Mouse (Mus musculus): ENCODE data around the gene Ahdc1.

Ahdc1 gene

DNA sequence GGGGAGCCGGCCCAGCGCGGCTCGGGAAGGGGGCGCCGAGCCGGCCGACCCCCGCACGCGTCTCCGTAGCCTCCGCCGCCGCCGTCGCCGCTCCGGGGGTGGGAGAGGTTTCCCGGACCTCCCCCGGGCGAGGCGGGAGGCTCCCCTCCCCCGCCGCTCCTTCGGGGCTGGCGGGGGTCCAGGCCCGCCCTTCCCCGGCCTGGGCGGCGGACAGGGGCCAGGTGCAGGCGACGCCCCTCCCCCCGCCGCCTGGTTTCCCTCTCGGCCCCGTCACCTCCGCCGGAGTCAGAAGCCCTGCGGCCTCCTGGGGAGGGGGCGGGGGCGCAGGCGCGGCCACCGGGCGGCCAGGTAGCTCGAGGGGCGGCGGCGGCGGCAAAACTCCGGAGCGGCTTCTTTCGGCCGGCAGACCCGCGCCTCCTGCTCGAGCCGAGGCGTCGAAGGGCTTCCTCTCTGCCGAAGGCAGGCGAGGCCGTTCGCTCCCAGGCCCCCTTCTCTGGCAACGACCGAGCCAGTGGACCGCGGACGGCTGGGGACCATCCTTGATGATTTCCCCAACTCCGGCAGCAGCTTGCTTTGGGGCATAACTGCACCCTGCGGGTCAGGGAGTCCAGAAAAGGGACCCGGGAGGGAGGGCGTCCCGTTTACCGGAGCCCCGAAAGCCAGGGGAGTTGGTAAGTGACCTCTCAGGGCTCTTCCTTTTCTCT, 28.2 kb downstream of the Ahdc1 start:
- DNase-seq (ENCODE audit: low spot score), result no peak

- DNase-seq (ENCODE audit: low spot score), result no peak
Measured at GRCm38 (mm10) chr4:133039832-133040231, 28.8 kb downstream of the Ahdc1 start.

- no peak for DNase-seq (ENCODE audit: low spot score)
Measured at GRCm38 (mm10) chr4:133040241-133040904, 29.3 kb downstream of the Ahdc1 start.

DNA sequence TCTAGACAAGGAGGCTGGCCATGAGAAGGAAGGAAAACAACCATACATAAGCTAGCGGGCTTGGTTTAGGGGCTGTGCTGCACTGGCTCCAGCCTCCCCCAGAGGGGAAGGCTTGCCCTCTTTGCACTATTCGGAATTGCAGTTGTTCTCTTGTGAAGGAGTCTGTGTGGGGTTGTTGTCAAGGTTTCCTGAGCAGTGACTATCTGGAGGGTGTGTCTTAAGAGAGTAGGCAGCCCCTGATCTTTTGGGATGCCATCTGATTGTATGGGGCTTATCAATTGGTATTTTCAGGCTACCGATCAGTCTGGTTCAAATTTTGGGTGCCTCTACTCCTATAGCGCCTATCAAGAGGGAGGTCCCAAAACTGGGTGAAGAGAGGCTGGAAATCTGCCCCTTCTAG, 31.2 kb downstream of the Ahdc1 start:
- no peak for DNase-seq (ENCODE audit: low spot score)

DNA sequence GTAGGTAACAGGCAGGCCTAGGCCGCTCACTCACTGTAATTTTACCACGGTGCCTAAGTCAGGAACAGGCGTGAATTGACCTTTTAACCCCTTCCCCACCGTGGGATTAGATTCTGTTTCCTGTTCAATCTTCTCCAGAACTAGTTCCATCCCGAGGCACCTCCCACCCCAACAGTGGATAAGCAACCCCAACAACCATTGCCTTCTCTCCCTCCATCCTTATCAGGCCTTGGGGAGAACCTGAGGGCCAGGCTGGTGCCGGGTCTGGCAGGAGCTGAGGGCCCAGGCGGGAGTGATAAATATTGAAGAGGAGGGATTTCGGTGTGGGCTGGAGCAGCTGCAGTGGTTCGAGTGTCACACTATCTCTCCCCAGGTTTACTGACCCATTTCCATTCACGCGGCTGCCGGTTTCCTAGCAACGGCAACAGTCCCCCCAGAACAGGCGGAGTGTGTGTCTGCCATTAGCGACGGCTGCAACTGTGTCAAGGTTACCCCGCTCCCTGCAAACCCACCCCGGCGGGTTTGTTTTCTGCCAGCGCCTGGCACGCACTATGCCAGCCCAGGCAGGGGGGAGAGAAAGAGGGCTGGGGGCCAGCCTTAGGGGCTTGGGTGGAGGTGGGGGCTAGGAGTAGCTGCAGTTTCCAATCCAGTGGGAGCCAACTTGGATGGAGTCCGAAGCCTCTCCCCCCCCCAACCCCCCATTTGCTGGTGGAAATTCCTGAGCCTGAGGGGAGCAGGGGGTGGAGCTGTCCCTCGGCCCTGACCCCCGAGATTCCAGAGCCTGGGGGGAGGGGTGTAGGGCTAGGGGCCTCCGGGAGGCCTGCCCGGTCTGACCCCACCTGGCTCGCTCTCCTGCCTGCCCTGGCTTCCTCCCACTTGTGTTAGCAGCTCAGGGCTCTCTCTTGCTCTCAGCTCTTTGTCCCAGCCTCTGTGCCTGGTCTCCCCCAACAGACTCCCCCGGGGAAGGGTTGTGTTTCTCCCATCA, 31.9 kb downstream of the Ahdc1 start:
- DNase-seq (ENCODE audit: low spot score), result no peak

DNA sequence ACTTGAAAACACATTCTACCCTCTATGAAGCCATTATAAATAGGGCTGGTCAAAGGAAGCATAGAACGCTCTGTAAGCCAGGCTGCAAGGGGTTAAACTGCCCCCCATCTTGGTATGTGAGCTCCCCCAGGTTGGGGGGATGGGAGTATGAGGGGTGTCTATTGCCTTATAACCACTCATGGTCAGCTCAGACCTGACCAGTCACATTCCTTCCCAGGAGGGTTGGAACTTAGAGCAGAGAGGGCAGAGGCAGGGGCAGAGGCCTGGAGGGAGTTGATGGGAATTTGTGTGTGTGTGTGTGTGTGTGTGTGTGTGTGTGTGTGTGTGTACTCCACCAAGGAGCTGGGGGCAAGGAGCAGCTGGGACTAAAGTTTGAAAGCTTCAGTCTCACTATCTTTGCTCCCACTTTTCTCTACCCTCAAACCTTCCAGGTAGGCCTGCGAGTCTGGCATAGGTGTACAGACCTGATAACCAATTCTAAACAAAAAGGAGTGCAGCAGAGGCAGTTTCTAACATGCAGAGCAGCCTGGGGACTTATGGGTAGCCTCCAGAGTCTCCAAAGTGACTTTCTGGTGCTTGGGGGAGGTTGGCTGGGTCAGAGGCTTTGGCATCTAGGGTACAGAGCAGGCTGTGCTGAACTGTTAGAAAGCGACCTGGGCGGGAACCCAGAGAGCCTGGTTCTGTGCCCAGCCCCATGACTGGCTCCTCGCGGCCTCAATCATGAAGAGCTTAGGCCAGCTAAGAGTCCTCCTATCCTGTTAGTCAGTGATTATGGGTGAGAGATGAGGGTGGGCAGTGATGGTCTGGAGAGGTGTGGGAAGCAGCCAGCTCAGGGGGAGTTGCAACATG, 33.0 kb downstream of the Ahdc1 start:
- DNase-seq (ENCODE audit: low spot score), result no peak

GRCm38 (mm10) chr4:133044647-133045094, 33.6 kb downstream of the Ahdc1 start:
- DNase-seq (ENCODE audit: low spot score), result no peak

DNA sequence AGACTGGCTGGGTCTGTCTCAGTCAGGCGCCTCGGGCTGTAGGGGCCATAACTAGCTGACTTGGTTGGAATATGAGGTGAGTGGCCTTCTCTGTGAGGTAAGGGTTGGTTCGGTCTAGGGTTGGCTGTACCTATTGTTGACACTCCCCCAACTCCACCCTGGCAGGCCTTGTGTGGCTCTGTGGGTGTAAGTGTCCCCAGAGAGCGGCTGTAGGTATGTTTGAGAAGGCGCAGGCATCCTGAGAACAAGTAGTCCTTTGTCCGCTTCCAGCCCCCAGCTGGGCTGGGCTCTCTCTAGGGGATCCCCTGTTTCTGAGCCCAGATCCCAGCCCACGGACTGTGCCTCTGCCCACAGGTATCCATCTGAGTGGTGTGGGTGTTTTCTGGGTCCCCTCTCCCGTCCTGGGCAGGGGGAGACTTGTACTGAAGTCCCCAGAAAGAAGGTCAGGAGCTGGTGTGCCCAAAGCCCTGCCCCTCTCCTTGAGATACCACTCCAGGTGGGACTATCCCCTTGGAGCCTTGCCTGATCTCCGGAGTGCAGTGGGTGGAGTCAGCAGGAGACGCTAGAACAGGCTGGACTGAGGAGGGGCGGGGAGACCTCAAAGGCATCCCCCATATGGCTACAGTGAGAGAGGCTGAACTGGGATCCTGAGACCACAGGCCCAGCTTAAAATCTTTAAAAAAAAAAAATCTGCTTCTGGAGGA, 34.9 kb downstream of the Ahdc1 start:
- no peak for DNase-seq (ENCODE audit: low spot score)

- no peak for DNase-seq (ENCODE audit: low spot score)
Measured at GRCm38 (mm10) chr4:133046691-133047352, 35.8 kb downstream of the Ahdc1 start.

GRCm38 (mm10) chr4:133047353-133048105, 36.5 kb downstream of the Ahdc1 start:
- no peak for DNase-seq (ENCODE audit: low spot score)

DNA sequence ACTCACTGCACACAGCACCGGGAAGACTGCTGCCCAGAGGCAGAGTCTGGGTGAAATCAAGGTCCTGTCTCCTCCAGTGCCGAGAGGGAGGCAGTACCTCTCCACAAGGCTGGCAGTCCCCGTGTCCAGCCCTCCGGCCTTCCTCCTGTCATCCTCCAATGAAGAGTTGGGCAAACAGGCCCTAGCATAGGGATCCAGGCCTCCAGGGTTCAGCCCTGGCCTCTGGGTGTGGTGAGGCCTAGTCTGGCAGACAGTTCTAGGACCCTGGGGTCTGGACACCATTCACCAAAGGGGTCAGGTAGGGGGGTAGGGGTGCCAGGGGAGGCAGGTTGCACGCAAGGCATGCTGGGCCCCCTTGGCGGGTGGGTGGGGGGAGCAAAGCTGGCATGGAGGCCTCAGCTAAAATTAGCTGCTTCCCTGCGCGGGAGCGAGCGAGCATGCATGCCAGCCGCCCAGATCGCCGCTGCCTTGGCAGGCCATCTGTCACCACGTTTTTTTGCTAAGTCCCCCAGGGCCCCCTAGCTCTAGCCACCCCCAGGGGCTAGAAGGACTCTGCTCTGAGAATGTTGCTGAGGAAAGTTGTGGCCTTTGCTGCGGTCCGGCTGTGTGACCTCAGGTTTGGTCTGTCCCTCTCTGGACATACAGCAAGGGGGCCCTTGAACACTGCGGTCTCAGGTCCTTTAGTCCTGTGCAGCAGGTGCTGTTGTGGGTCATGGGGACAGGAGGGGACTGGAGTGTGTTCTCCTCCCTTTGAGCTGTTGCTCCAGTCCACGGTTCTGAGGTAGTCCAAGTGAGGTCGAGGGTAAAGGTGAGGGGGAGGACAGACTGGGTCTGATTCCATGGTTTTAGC, 38.2 kb downstream of the Ahdc1 start:
- DNase-seq (ENCODE audit: low spot score), result no peak

DNA sequence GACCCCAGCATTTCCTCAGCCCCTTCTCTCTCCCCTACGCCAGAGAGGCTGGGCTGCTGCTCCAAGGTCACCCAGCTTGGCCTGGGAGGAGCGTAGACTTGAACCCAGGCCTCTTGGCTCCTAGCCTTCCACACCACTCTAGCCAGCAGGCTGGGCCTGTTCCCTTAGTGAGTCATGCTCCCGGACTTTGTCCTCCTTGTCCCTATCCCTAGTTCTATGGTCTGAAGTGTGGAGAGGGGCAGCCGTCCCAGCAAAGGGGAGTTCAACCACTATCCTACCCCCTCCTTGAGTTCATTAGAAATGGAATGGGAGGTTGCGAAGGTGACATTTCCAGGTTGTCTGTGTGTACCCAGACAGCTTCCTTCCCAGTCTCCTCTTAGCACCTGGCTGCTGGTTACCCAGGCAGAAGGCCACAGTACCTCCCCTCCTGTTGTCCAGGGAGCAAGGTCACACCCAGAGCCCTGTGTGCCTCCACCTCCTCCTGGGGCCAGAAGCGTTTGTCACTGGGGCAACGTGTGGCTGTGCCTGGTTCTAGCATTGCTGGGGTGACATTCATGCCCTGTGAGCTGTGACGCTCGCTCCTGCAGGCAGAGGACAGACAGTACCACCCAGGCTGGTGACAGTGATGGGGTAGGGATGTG, 39.3 kb downstream of the Ahdc1 start:
- DNase-seq (ENCODE audit: low spot score), result no peak

DNA sequence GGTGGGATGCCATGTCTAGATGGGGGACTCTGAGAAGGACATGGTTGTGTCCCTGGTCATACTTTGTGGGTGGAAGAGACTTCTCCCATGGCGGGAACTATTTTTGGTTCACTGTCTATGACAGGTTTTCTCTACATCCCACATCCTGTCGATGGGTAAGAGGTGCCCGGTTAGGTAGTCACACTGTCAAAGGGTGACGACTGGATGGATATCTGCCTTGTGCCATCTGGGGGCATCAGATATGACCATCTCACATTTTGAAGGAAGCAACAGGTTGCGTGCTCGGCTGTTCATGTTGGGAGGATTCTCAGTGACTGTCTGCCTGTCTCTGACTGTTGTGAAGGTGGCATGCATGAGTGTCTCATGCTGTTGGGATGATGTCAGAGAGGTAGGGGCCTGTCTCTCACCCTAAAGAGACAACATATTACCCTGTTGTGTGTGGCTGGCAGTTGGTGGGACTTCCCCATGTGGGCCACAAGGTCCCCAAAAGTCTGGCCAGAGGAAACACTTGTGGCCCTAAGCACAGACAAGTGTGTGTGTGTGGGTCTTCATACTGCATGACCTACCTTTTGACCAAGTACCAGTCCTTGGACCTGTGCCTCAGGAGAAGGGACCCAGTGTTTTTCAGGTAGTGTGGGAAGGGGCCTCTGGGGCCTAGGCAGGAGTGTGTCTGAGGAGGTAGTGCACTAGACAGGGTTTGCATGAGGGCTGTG, 39.9 kb downstream of the Ahdc1 start:
- no peak for DNase-seq (ENCODE audit: low spot score)

- DNase-seq (ENCODE audit: low spot score), result no peak
Measured at GRCm38 (mm10) chr4:133051550-133051865, 40.4 kb downstream of the Ahdc1 start.

GRCm38 (mm10) chr4:133052029-133052745, 41.1 kb downstream of the Ahdc1 start:
- no peak for DNase-seq (ENCODE audit: low spot score)

- DNase-seq (ENCODE audit: low spot score), result no peak
Measured at GRCm38 (mm10) chr4:133052995-133053572, 42.0 kb downstream of the Ahdc1 start.

- no peak for DNase-seq (ENCODE audit: low spot score)
Measured at GRCm38 (mm10) chr4:133054530-133054929, 43.5 kb downstream of the Ahdc1 start.
